Mouse (Mus musculus): ENCODE data around the gene H2afz. TPM values are rescaled to one million over a fixed set of nuclear protein-coding genes. Genes with fewer than 3 reads are reported as not detected.
"Not testable (repeated sequence)": the region's sequence is repeated elsewhere in the genome, so short reads cannot be mapped to it uniquely, and the experiment has no call there.

H2afz gene
- polyA plus RNA-seq, 1 experiment from 2014 or later: 1,274 TPM

DNA sequence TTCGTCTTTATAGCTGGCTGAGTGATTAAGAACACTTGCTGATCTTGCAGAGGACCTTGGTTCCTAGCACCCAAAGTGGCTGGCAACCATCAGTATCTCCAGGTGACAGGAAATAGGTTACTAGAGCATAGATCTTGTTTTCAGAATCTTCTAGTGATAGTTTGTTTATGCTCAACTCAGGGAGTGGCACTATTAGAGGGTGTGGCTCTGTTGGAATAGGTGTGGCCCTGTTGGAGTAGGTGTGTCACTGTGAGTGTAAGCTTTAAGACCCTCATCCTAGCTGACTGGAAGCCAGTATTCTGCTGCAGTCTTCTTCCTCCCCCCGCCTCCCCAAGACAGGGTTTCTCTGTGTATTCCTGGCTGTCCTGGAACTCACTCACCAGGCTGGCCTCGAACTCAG lies 20.0 kb upstream of the H2afz start:
- no peaks in the 10 kb centered on the region for H3K4me1 ChIP-seq (replicated peaks)
- WGBS: 81% methylated on average over 3 of the region's 3 CpGs
- no peak overlapping the region for H3K4me2 ChIP-seq
- H3K9ac ChIP-seq: no peak overlapping the region
- no peak for ATAC-seq (ENCODE audit: insufficient number of reproducible peaks, low FRiP score)
- no peaks in the 10 kb centered on the region for H3K9me3 ChIP-seq (replicated peaks)
- H3K27ac ChIP-seq (ENCODE audit: poor library complexity, severe bottlenecking): no peak overlapping the region
- no peaks in the 10 kb centered on the region for H3K36me3 ChIP-seq
- no peaks in the 10 kb centered on the region for H3K27me3 ChIP-seq (replicated peaks)
- H3K4me3 ChIP-seq: no peak overlapping the region

DNA sequence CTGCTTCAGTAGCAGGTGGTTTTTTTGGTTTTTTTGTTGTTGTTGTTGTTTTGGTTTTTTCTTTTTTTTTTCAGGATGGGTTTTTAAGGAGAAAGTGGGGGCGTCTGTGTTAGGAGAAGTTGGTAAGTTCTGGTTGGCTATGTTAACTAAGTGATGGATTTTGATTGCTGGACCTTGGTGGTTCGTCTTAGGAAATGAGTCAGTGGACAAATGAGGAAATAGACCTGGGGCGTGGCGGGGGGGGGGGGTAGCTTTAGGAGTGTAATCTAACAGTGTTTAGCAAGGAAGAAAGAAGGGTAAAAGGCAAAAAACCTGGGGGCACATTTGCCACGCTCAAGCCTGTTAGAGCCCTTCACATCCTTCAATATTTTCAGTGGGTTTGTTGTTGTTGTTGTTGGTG lies 17.7 kb upstream of the H2afz start:
- no peak overlapping the region for H3K4me2 ChIP-seq
- no peak overlapping the region for H3K27ac ChIP-seq (ENCODE audit: poor library complexity, severe bottlenecking)
- no peaks in the 10 kb centered on the region for H3K27me3 ChIP-seq (replicated peaks)
- no peaks in the 10 kb centered on the region for H3K36me3 ChIP-seq
- no peak overlapping the region for H3K9ac ChIP-seq
- ATAC-seq (ENCODE audit: insufficient number of reproducible peaks, low FRiP score): no peak
- 67% methylated on average over 5 of the region's 5 CpGs for WGBS
- H3K4me1 ChIP-seq (replicated peaks): no peaks in the 10 kb centered on the region
- H3K9me3 ChIP-seq (replicated peaks): 0 out of 2 replicates have a peak, but pooled peaks cover 2% of the 10 kb centered on the region
- H3K4me3 ChIP-seq: no peak overlapping the region

DNA sequence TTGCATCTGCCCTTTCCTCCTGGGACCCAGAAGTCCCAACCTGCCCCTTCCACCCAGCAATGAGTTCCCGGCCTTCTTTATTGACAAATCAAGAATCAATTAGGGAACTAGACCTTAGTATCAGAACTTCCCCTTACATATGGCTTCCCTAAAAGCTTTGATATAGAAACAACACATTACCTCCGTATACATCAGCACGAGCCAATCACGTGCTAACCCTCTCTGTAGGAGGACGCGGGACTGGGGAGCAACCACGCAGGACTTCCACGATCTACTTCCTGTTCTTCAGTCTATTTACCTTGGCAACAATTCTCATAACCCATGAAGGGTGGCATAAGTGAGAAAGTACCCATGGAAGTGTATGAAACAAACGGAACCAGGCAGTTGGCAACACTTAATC lies 15.9 kb upstream of the H2afz start:
- H3K9me3 ChIP-seq (replicated peaks): peaks cover 8% of the 10 kb centered on the region
- H3K9ac ChIP-seq: no peak overlapping the region
- WGBS: 82% methylated on average over 9 of the region's 9 CpGs

DNA sequence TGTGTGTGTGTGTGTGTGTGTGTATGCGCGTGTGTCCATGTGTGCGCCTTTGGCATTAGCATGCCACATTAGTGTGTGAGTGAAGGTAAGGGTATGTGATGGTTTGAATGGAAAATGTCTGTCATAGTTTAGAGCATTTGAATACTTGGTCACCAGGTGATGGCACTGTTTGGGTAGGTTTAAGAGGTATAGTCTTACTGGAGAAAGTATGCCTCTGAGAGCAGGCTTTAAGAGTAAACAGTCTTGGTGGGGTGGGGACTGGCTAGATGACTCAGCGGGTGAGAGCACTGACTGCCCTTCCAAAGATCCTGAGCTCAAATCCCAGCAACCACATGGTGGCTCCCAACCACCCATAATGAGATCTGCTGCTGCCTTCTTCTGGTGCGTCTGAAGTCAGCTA lies 14.6 kb upstream of the H2afz start:
- Histone ChIP-seq H3K4me2 (no peak overlapping the region), H3K4me3 (no peak overlapping the region), H3K9ac (no peak overlapping the region), H3K9me3 (replicated peaks) (peaks cover 8% of the 10 kb centered on the region), H3K36me3 (no peaks in the 10 kb centered on the region), H3K4me1 (replicated peaks) (0 out of 2 replicates have a peak, but pooled peaks cover 3% of the 10 kb centered on the region), H3K27ac (ENCODE audit: poor library complexity, severe bottlenecking) (no peak overlapping the region), H3K27me3 (replicated peaks) (no peaks in the 10 kb centered on the region)
- 82% methylated on average over 5 of the region's 5 CpGs for WGBS
- no peak for ATAC-seq (ENCODE audit: insufficient number of reproducible peaks, low FRiP score)

More for the DNA sequence above, 15.9 kb upstream of the H2afz start:
- H3K4me3 ChIP-seq: no peak overlapping the region
- no peaks in the 10 kb centered on the region for H3K4me1 ChIP-seq (replicated peaks)
- H3K4me2 ChIP-seq: no peak overlapping the region
- no peak overlapping the region for H3K27ac ChIP-seq (ENCODE audit: poor library complexity, severe bottlenecking)
- H3K36me3 ChIP-seq: no peaks in the 10 kb centered on the region
- ATAC-seq (ENCODE audit: insufficient number of reproducible peaks, low FRiP score): no peak
- H3K27me3 ChIP-seq (replicated peaks): no peaks in the 10 kb centered on the region

DNA sequence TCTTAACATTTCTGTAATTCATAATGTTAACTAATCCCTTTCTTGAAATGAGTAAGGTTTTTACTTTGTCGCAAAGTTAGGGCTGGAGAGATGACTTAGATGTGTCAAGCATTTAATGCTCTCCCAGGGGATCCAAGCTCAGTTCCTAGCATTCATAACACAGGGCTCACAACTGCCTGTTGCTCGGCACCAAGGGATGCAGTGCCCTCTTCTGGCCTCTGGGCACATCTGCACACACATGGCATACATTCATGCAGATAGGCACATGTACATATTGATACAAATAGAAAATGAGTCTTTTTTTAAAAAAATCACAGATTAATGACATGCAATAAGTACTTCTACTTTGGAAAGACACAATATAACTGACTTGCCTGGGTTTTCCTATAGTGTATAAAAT lies 13.1 kb upstream of the H2afz start:
- Histone ChIP-seq H3K27ac (ENCODE audit: poor library complexity, severe bottlenecking) (no peak overlapping the region), H3K4me3 (no peak overlapping the region), H3K9ac (no peak overlapping the region), H3K36me3 (no peaks in the 10 kb centered on the region), H3K27me3 (replicated peaks) (no peaks in the 10 kb centered on the region), H3K4me1 (replicated peaks) (0 out of 2 replicates have a peak, but pooled peaks cover 3% of the 10 kb centered on the region), H3K9me3 (replicated peaks) (peaks cover 8% of the 10 kb centered on the region), H3K4me2 (no peak overlapping the region)
- ATAC-seq (ENCODE audit: insufficient number of reproducible peaks, low FRiP score): no peak
- WGBS: 90% methylated on average over 2 of the region's 2 CpGs

DNA sequence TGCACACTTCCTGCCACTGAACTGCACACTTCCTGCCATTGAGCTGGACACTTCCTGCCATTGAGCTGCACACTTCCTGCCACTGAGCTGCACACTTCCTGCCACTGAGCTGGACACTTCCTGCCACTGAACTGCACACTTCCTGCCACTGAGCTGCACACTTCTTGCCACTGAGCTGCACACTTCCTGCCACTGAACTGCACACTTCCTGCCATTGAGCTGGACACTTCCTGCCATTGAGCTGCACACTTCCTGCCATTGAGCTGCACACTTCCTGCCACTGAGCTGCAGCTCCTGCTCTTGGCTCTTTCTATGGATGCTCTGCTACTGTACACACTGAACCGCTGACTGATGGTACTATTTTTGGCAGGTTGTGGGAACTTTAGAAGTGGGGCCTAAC lies 11.3 kb upstream of the H2afz start:
- H3K9ac ChIP-seq; H3K9me3 ChIP-seq (replicated peaks); H3K4me1 ChIP-seq (replicated peaks); H3K36me3 ChIP-seq; H3K4me3 ChIP-seq; H3K27me3 ChIP-seq (replicated peaks); H3K4me2 ChIP-seq; ATAC-seq (ENCODE audit: insufficient number of reproducible peaks, low FRiP score): not testable (repeated sequence)
- WGBS: 63% methylated on average over 1 of the region's 1 CpGs
- H3K27ac ChIP-seq (ENCODE audit: poor library complexity, severe bottlenecking): peak overlapping the region; percentile 18; the same call in 1 of the 2 replicates

DNA sequence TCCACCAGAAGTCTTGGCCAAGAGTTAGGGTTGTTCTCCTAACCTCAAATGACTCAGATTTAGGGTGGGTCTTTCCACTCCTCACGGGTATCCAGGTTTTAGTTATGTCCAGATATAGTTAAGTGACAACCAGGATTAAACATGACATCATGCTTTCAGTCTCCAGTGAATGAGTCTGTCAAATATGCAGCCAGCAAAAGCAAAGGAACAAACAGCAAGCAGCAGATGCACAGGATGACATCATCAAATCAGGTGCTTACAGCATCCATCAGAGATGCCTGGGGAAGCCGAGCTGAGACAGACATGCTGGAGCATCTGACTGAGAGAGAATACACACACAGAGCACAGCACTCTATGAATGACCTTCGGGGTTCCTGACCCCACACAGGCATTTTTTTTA lies 9.0 kb upstream of the H2afz start:
- Histone ChIP-seq H3K9me3 (replicated peaks) (peaks cover 8% of the 10 kb centered on the region), H3K36me3 (no peaks in the 10 kb centered on the region), H3K9ac (no peak overlapping the region), H3K27me3 (replicated peaks) (no peaks in the 10 kb centered on the region), H3K4me1 (replicated peaks) (peaks cover 3% of the 10 kb centered on the region; the same call in 1 of the 2 replicates), H3K4me3 (no peak overlapping the region), H3K27ac (ENCODE audit: poor library complexity, severe bottlenecking) (no peak overlapping the region), H3K4me2 (no peak overlapping the region)
- no peak for ATAC-seq (ENCODE audit: insufficient number of reproducible peaks, low FRiP score)
- 53% methylated on average over 3 of the region's 3 CpGs for WGBS

DNA sequence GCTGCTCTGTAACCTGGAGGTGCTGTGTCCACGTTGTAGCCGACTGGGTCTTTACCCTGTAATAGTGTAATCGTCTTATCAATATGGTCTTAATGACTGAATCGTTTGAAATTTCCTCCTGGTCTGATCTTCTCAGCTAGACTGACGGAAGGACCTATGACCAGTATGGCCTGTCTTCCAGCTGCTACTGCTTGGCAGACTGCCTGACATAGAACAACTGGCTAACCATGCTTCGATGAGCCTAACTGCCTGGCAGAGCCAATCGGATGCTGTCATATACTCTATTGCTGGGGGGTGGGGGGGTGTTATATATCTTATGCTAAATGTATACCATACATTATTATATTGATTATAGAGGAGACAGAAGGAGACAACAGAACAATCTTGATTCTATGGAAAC lies 8.2 kb upstream of the H2afz start:
- peaks cover 3% of the 10 kb centered on the region; the same call in 1 of the 2 replicates for H3K4me1 ChIP-seq (replicated peaks)
- no peak for ATAC-seq (ENCODE audit: insufficient number of reproducible peaks, low FRiP score)
- H3K27ac ChIP-seq (ENCODE audit: poor library complexity, severe bottlenecking): no peak overlapping the region
- WGBS: 66% methylated on average over 7 of the region's 7 CpGs
- H3K9ac ChIP-seq: no peak overlapping the region
- no peak overlapping the region for H3K4me2 ChIP-seq
- H3K36me3 ChIP-seq: no peaks in the 10 kb centered on the region
- no peak overlapping the region for H3K4me3 ChIP-seq
- H3K9me3 ChIP-seq (replicated peaks): peaks cover 8% of the 10 kb centered on the region
- no peaks in the 10 kb centered on the region for H3K27me3 ChIP-seq (replicated peaks)

DNA sequence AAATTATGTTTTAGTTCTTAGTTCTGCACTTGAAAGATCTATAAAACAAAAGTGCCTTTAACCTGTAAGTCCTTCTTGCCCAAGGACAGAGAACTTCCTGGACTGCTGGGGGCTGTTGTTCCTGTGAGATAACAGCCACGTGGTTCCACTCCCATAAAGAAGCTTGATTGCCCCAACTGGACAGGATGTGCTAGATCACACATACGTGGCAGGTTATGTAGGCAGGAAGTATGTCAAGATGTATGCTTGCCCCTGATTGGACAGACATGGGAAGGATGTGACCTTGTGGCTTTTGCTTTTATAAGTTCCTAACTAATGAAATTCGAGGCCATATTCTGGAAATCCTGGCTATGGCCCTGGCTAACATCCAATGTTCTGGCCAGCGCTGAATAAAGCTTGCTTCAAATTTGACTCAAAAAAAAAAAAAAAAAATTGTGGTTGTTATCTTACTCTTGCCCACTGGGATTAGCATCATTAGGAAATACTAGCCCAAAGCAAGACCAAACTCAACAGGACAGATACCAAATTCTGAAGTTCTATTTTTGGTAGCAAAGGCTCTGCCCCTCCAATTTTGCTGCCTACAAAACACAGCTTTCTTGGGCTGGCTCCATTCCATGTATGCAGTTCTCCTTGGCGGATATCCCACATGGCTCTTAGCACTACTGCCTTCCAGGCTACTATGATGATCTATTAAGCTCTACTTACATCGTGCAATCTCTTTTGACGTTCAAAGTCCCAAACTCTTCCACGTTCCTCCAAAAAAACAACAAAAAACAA lies 3.7 kb upstream of the H2afz start:
- WGBS: 64% methylated on average over 8 of the region's 8 CpGs
- Histone ChIP-seq H3K4me2 (no peak overlapping the region), H3K27me3 (replicated peaks) (no peaks in the 10 kb centered on the region), H3K9ac (no peak overlapping the region), H3K27ac (ENCODE audit: poor library complexity, severe bottlenecking) (no peak overlapping the region), H3K4me1 (replicated peaks) (peaks cover 3% of the 10 kb centered on the region), H3K9me3 (replicated peaks) (no peaks in the 10 kb centered on the region), H3K36me3 (no peaks in the 10 kb centered on the region), H3K4me3 (no peak overlapping the region)
- ATAC-seq (ENCODE audit: insufficient number of reproducible peaks, low FRiP score): no peak

DNA sequence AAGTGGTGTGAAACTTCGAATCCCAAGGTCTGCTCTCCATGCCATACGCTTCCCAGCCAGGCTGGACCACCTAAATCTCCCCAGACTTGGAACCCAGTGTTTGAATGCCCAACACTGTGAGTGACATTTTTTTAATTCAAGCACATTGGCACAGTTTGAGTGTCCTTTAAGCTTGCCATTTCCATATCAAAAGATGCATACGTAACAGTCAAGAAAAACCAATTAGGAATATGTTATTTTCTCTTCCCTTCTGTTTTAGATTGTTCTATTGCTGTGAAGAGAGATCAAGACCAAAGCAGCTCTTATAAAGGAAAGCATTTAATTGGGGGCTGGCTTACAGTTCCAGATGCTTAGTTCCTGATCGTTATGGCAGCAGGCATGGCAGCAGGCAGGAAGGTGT lies 2.9 kb upstream of the H2afz start:
- peaks cover 4% of the 10 kb centered on the region; the same call in 1 of the 2 replicates for H3K36me3 ChIP-seq
- no peaks in the 10 kb centered on the region for H3K9me3 ChIP-seq (replicated peaks)
- no peak for ATAC-seq (ENCODE audit: insufficient number of reproducible peaks, low FRiP score)
- WGBS: 91% methylated on average over 4 of the region's 4 CpGs
- no peak overlapping the region for H3K9ac ChIP-seq
- H3K4me1 ChIP-seq (replicated peaks): peaks cover 3% of the 10 kb centered on the region
- H3K4me2 ChIP-seq: no peak overlapping the region
- H3K27me3 ChIP-seq (replicated peaks): no peaks in the 10 kb centered on the region
- H3K4me3 ChIP-seq: no peak overlapping the region
- no peak overlapping the region for H3K27ac ChIP-seq (ENCODE audit: poor library complexity, severe bottlenecking)

DNA sequence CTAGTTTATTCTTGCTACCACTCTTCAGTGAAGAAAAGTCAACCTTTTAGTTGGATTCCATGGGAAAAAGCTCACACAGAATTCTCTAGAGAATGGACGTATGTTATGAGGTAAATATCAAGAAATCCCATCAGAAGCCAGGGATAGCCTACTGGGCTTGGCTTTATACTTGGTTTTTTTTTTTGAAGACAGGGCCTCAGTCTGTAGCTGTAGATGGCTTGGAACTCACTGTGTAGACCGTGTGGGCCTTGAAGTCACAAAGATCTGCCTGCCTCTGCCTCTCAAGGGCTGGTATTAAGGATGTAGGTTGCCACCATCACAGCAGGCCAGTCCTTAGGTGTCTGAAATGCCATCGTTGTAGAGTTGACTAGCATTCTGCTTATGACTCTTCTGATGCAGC lies 1.7 kb upstream of the H2afz start:
- Histone ChIP-seq H3K4me2 (no peak overlapping the region), H3K4me3 (no peak overlapping the region)

More for the DNA sequence above, 1.7 kb upstream of the H2afz start:
- Histone ChIP-seq H3K36me3 (peaks cover 6% of the 10 kb centered on the region; the same call in 1 of the 2 replicates), H3K4me1 (replicated peaks) (peaks cover 10% of the 10 kb centered on the region), H3K9ac (no peak overlapping the region), H3K27me3 (replicated peaks) (no peaks in the 10 kb centered on the region), H3K27ac (ENCODE audit: poor library complexity, severe bottlenecking) (no peak overlapping the region), H3K9me3 (replicated peaks) (no peaks in the 10 kb centered on the region)
- no peak for ATAC-seq (ENCODE audit: insufficient number of reproducible peaks, low FRiP score)
- WGBS: 88% methylated on average over 3 of the region's 3 CpGs
